Mouse (Mus musculus) heart, adult 9 months (tissue): ENCODE results near the gene Cutc.

ENCODE experiments used
- DNase-seq, 2 experiments: peaks; one replicate each; pipeline ENCODE4 v3.0.0; 2022; ENCODE audit warnings: low spot score in 2 of 2

The Cutc gene

GRCm38 (mm10) chr19:43752489-43753225 is at the start of gene Cutc, which contains the start of gene Cox15:
TSS of gene Cutc (plus strand) at chr19:43752996.
TSS of gene Cox15 (minus strand) at chr19:43753000.
- DNase-seq, result peak; percentile 97 to 98

DNA sequence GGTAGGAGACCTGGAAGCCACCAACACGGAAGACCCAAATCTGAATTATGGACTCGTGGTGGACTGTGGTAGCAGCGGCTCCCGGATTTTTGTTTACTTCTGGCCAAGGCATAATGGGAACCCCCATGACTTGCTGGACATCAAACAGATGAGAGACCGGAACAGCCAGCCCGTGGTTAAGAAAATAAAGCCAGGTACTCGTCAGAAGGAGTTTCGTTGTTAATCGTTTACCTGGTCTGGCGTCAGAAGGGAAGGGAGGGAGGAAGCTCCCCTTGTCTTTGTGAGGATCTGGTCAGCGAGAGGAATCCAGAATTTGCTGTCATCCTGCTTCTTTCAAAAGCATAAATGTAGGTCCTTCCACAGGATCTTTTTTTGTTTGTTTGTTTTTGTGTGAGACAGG is 48.6 kb upstream of the Cutc start:
- no peak for DNase-seq

DNA sequence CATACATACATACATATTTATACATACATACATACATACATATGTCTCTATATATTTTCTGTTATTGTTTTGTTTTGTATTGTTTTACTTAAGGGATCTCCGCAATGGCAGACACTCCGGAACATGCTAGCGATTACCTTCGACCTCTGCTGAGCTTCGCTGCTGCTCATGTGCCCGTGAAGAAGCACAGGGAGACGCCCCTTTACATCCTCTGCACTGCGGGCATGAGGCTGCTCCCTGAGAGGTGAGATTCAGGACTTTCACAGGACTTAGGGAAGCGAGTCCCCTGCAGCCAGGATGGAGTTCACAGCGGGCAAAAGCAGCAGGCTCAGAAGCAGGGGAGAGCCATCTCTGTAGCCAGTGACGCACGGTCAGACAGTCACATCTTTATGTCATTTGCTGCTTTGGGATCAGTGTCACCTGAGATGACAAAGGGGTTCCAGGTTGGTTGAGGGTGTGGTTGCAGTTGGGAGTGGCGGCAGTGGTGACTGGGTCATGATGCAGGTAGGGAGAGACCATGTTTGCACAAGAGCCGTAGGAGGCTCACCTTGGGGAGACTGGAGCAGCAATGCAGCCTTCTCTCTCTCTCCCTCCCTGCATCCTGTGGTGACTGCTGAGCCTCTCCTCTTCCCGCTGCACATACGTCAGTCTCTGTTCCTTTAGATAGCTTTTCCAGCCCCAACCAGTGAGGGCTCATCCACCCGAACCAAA is 47.9 kb upstream of the Cutc start:
- no peak for DNase-seq

- no peak for DNase-seq
Measured at GRCm38 (mm10) chr19:43708206-43708605, 44.6 kb upstream of the Cutc start.

GRCm38 (mm10) chr19:43709317-43709716 is 43.5 kb upstream of the Cutc start:
- DNase-seq, result no peak

DNA sequence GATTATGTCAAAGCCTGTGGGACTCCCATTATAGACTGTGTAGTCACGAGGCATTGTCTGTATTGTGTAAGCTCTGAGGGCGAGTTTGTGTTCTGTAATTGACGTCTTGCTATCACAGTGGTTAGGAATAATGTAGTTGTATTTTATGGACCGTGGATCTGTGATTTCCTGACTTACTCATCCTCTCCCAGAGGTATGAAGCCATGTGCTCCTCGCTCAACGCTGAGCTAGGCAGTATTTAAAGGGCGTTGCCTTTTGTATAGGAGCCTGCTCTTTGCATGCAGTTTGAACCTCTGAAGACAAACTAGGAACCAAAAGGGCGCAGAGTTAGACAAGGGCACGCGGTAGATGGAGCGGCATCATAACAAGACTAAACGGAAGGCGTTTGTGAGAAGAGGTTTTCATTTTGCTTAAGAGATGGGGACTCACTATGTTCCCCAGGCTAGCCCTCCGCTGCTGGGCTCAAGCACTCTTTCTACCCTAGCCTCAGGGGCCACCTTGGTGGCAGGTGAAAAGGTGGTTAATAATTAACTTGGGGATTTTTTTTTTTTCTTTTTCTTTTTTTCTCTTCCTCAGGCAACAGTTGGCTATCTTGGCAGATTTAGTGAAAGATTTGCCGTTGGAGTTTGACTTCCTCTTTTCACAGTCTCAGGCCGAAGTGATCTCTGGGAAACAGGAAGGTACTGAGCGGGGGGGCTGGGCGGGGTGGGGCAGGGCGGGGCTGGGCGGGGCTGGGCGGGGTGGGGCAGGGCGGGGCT is 41.5 kb upstream of the Cutc start:
- DNase-seq, result no peak

DNA sequence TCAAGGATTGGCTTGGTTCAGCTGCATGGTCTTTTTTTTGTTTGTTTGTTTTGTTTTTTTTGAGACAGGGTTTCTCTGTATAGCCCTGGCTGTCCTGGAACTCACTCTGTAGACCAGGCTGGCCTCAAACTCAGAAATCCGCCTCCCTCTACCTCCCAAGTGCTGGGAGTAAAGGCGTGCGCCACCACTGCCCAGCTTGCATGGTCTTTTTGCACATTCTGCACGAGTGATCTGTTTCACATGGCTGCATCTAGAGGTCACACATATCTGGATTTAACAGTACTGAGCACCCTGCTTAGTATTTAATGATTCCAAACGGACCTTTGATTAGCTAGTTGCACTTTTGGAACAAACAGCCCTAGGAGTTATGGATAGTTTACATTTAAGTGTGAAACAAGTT is 40.8 kb upstream of the Cutc start:
- DNase-seq, result no peak

DNA sequence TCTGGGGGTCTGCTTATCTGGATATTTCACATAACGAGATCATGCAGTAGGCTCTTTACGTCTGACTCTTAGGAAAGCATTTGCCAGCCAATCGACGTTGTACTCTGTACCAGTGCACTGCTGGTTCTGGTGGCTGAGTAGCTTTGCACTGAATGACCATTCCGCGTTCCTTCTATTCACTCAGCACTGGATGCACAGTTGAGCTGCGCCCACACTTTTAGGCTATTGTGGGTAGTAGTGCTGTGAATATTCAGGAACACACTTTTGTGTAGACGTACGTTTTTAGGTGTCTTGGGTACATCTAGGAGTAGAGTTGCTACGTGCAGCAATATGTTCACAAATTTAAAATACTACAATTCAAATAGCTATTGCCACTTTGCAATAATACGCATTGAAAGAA is 32.7 kb upstream of the Cutc start:
- DNase-seq, result no peak

DNA sequence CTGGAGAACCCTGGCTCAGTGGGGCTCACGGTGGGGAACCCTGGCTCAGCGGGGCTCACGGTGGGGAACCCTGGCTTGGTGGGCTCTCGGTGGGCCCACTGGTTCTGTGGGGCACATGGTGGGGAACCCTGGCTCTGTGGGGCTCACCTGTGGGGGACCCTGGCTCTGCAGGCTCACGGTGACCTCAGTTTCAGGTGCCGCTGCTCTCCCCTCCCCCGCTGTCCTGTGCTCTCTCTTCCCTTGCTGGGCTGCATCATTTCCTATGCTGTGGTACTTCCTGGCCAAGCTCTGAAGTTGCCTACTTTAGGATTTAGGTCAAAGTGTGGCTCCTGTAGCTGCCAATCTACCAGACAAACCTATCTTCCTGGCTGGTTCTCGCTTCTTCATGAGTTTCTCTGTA is 29.9 kb upstream of the Cutc start:
- no peak for DNase-seq

GRCm38 (mm10) chr19:43723501-43723900 is 29.3 kb upstream of the Cutc start:
- no peak for DNase-seq

- DNase-seq, result no peak
Measured at GRCm38 (mm10) chr19:43724194-43724593, 28.6 kb upstream of the Cutc start.

DNA sequence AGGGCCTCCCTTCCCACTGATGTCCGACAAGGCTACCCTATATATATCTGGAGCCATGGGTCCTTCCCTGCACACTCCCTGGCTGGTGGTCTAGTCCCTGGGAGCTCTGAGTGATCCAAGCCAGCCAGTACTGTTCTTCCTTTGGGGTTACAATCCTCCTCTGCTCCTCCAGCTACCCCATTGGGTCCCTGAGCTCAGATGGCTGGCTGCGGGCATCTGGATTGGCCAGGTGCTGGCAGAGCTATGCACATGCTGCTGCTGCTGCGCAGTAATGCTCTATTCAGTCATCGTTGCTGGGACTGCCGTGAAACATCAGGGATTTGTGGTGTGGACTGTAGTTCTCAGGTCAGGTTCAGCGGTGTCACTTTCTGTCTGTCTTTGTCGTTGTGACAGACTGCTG is 28.0 kb upstream of the Cutc start:
- no peak for DNase-seq

DNA sequence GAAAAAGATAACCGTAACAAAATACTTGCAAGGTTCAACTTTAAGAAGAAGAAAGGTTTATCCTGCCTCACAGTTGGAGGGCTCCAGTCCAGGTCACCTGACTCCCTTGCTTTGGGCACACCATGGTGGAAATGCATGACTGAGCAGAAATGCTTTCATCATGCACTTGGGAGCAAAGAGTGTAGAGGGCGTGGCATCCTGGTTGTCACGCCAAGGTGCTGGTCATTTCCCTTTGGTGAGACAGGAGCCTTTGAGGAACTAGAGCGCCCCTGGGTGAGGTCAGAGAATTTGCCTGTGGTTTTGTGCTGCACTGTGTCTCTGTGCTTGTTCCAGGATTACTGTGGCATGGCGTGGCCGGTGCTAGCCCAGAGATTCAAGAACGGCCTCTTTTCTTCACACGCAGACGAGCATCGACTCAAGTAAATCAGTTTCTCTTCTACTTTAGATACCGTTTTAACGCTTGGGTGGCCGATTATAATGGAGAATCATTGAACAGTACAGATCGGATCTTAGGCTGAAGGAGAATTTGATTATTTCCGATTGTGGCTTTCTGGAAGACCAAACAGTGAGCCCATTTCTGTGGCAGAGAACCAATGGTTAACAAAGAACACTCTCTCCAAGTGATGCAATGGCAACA is 26.2 kb upstream of the Cutc start:
- no peak for DNase-seq

DNA sequence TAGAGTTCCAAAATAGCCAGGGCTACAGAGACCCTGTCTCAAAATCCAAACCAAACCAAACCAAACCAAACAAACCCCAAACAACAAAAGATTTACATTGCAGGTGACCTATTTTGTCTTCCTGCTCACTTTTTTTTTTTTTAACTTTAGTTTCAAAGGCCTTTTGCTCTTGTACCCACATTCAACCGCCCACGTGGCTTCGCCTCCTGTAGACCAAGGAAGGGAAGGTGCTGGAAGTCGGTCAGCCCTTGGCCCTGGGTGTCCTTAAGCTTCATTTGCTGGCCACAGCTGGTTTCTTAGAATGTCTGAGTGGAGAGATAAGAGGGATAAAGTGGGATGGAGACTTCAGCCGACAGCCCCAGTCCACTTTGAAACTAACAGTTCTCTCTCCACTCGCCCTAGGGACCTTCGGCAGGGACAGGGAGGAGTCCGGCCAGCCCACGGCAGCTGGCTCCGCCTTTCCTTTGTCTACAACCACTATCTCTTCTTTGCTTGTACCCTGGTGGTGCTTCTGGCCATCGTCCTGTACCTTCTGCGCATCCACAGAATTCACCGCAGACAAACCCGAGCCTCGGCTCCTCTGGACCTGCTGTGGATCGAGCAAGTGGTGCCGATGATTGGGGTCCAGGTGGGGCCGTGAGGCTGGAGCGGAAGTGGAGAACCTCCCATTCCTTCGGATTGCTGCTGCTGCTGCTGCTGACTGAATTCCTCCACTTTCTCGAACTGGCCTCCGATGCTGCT is 23.3 kb upstream of the Cutc start:
- DNase-seq, result peak in 1 of 2 experiments; percentile 28

DNA sequence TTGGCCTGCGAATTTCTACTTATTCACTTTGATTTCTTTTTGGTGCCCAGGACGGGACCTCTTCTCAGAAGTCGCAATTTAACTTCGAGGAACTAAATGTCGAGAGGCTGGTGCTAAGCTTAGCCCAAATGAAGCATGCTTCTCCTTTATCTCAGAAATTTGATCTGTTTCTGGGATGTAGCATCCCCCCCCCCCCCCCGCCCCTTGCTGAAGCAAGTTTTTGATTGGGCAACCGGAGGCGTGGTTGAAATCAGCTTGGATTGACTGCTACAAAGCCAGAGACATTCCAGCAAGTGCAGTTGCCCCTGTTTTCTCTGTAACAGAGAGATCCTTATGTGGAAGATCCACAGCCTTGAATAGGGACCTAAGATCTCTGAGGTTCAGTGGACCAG is 22.8 kb upstream of the Cutc start:
- no peak for DNase-seq

DNA sequence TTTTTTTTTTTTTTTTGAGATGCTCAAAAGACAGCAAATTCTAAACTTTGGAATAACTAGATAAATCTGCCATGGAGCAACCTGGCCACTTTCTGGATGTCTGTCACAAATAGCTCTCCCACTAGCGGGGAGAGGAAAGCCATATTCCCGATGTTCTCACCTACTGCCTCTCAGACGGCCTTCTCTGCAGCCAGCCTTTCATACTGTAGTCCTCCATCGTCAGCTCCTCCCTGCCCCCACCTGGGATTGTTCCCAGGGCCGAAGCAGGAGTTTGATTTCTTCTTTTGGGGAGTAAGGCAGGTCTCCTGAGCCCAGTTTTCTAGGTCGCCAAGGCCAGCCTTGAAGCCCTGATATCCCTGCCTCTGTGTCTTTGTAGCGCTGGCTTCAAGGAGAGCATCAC is 21.6 kb upstream of the Cutc start:
- no peak for DNase-seq

DNA sequence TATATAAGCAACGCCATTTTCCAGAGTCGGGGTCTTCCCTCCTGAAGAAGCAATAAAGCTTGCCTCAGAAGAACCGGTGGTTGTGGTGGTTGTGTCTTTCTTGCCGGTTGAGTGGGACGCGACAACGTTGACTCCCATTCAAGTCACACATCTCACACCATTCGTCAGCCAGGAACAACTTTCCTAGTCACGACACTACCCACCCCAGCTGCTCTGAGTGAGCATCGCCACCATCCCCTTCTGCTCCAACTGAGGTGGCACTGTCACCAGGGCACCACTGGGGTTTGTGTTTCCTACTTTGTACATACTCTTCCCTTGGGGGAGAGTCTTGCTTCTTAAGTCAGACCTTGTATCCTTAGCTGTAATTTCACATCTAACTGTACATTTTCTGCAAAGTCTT is 14.4 kb upstream of the Cutc start:
- DNase-seq, result no peak

DNA sequence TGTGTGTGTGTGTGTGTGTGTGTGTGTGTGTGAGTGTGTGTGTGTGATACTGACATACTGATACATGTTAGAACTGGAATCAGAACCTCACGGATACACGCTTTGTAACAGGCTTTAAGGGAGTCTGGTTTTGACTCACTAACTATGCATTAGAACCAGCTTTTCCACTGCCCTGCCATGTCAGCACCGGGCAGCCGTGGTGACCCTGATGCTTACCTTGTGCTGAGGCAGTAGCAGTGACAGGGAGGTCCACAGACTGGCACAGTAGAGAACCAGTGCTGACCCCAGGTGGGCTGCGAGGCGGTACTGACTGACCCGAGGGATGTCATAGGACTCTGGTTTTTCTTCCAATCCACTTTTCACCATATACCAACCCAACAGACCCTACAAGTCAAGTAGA is 9.4 kb upstream of the Cutc start:
- DNase-seq, result no peak

DNA sequence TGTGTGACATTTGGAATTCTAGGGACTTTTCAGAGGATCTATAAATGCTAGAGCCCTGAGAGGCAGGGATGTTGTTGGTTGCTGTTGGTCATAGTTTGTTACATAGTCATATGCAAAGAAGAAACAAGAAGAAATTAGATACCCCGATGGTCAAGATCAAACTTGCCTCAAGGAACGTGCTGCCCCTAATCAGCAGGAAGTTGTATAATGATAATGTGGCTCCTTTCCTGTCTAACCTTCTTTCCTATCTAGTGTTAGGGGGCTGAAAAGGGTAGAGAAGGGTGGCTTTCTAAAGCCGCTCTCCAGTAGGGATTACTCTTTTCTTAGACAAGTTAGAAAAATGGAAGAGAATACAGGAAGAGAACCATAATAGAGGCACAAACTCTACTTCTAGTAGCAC is 7.1 kb upstream of the Cutc start:
- DNase-seq, result no peak

- DNase-seq, result no peak
Measured at GRCm38 (mm10) chr19:43747877-43748276, 4.9 kb upstream of the Cutc start.

- DNase-seq, result no peak
Measured at GRCm38 (mm10) chr19:43750008-43750407, 2.8 kb upstream of the Cutc start.
